11 mouse cellular contexts compared by ENCODE assay signal in genomic region chr17:6202389-6203110, GRCm38 (mm10). TPM values are rescaled to one million over a fixed set of nuclear protein-coding genes. Genes with fewer than 3 reads are reported as not detected.
DNase-seq lines count a peak whose midpoint lies in the region; ATAC-seq and TF ChIP-seq lines count a peak whose summit lies in the region.
"Had no signal": no experiment of that assay in that cellular context is flagged by ENCODE, and none has a peak within 500 bp of the region (broad histone marks: within the 10 kb centered on the region; RNA-seq: fewer than 3 reads in every experiment).

No protein-coding gene starts in this region.

- H3K27me3 ChIP-seq in heart, embryonic 10.5 days (ENCODE audit: insufficient read depth, poor library complexity, severe bottlenecking): no peaks in the 10 kb centered on the region
- H3K27me3 ChIP-seq in C2C12 (ENCODE audit: control insufficient read depth, insufficient read depth, insufficient read length): no peaks in the 10 kb centered on the region
- no peaks in the 10 kb centered on the region for H3K27me3 ChIP-seq in intestine, postnatal 0 days (replicated peaks; ENCODE audit: control insufficient read depth, insufficient read depth, low read length)
- no peaks in the 10 kb centered on the region for H3K27me3 ChIP-seq in midbrain, embryonic 15.5 days (replicated peaks)

- intact Hi-C loops in heart, postnatal 36 days (cut with DNase I): no loop called here

- peaks cover 48% of the 10 kb centered on the region for H3K36me3 ChIP-seq in heart, embryonic 10.5 days
- peaks cover 56% of the 10 kb centered on the region for H3K36me3 ChIP-seq in C2C12 (ENCODE audit: control insufficient read depth, insufficient read depth)
- peaks cover 28% of the 10 kb centered on the region for H3K36me3 ChIP-seq in intestine, postnatal 0 days (ENCODE audit: control insufficient read depth, insufficient read depth)
- H3K36me3 ChIP-seq in midbrain, embryonic 15.5 days (replicated peaks): peaks cover 18% of the 10 kb centered on the region; the same call in 1 of the 2 replicates

- H3K4me3 ChIP-seq in heart, embryonic 10.5 days: no peak overlapping the region
- H3K4me3 ChIP-seq in C2C12 (ENCODE audit: insufficient read depth, poor library complexity, severe bottlenecking): no peak overlapping the region
- no peak overlapping the region for H3K4me3 ChIP-seq in intestine, postnatal 0 days (ENCODE audit: low read depth, low read length)
- H3K4me3 ChIP-seq in midbrain, embryonic 15.5 days: no peak overlapping the region

- H3K27ac ChIP-seq in heart, embryonic 10.5 days: peak overlapping the region; percentile 56; the same call in 1 of the 2 replicates
- no peak overlapping the region for H3K27ac ChIP-seq in intestine, postnatal 0 days (ENCODE audit: low read depth, low read length)
- H3K27ac ChIP-seq in midbrain, embryonic 15.5 days: no peak overlapping the region

- no peak overlapping the region for H3K4me2 ChIP-seq in intestine, postnatal 0 days (replicated peaks; ENCODE audit: low read depth)
- H3K4me2 ChIP-seq in midbrain, embryonic 15.5 days: no peak overlapping the region

- no peak for DNase-seq in heart, embryonic 10.5 days (ENCODE audit: low spot score)
- DNase-seq in heart, postnatal 36 days: no peak
- DNase-seq in frontal cortex, adult 2 months (ENCODE audit: extremely low spot score in 1 of 2, low spot score in 1 of 2): peak; percentile 70 to 78
- no peak for DNase-seq in B cell, adult 2 months
- DNase-seq: kidney, postnatal 4 days; lung, postnatal 14 days; thymus, postnatal 14 days had no signal

- H3K79me2 ChIP-seq in C2C12 (ENCODE audit: control insufficient read depth, insufficient read depth): no peaks in the 10 kb centered on the region

- H3ac ChIP-seq in C2C12 (ENCODE audit: control insufficient read depth, insufficient read length, low read depth): no peak overlapping the region

- no peaks in the 10 kb centered on the region for H3K79me3 ChIP-seq in C2C12 (ENCODE audit: low read depth)

- H3K4me1 ChIP-seq in heart, embryonic 10.5 days: peaks cover 15% of the 10 kb centered on the region; the same call in 1 of the 2 replicates
- H3K4me1 ChIP-seq in intestine, postnatal 0 days (replicated peaks; ENCODE audit: control insufficient read depth, insufficient read depth, low read length): no peaks in the 10 kb centered on the region
- H3K4me1 ChIP-seq in midbrain, embryonic 15.5 days: no peaks in the 10 kb centered on the region

- H3K9me3 ChIP-seq in heart, embryonic 10.5 days: no peaks in the 10 kb centered on the region
- H3K9me3 ChIP-seq in intestine, postnatal 0 days (ENCODE audit: control insufficient read depth): no peaks in the 10 kb centered on the region
- no peaks in the 10 kb centered on the region for H3K9me3 ChIP-seq in midbrain, embryonic 15.5 days

- no peak overlapping the region for H3K9ac ChIP-seq in intestine, postnatal 0 days (ENCODE audit: low read depth, low read length)
- no peak overlapping the region for H3K9ac ChIP-seq in midbrain, embryonic 15.5 days

- no peak for TF ChIP-seq CTCF in C2C12 (IDR thresholded peaks at IDR 0.05; ENCODE audit: control insufficient read depth, insufficient read depth, insufficient read length)
- no peak for TF ChIP-seq CTCF in intestine, postnatal 0 days (IDR thresholded peaks at IDR 0.05; ENCODE audit: low read depth)

- 75% methylated on average over 14 of the region's 14 CpGs for WGBS in heart, embryonic 10.5 days
- 81% methylated on average over 14 of the region's 14 CpGs for WGBS in intestine, postnatal 0 days
- 85% methylated on average over 14 of the region's 14 CpGs for WGBS in midbrain, embryonic 15.5 days

- ATAC-seq in megakaryocyte progenitor cell, adult 5-6 weeks (replicated peaks; ENCODE audit: poor library complexity): peak; percentile 69
- no peak for ATAC-seq in intestine, postnatal 0 days
- ATAC-seq in midbrain, embryonic 15.5 days (replicated peaks): no peak

TF ChIP-seq in C2C12, 6 proteins besides CTCF, POLR2A, EP300 and RAD21:
- TF ChIP-seq FOSL1 (IDR thresholded peaks at IDR 0.05; ENCODE audit: insufficient read depth, low read length, poor library complexity, severe bottlenecking) (no peak), MYOD1 (IDR thresholded peaks at IDR 0.05; ENCODE audit: control insufficient read depth, insufficient read length, low read depth) (peak; percentile 98), USF1 (IDR thresholded peaks at IDR 0.05; ENCODE audit: low read depth) (peak; percentile 75)

RNA-seq across cellular contexts. Expression of gene Tmem181a, which starts 54.1 kb away (rescaled TPM):
- 18.1 and 23.0 TPM in 2 replicates for polyA plus RNA-seq in heart, embryonic 10.5 days (2016; fragmentation: Nextera tagmentation; extraction: Ambion mirVana)
- total RNA-seq in heart, postnatal 36 days (2021): 1 to 10 TPM; 8.9 to 9.7 TPM
- 7.1 TPM for polyA plus RNA-seq in C2C12 (2012; fragmentation: generic; extraction: Trizol)
- 64.6 and 65.0 TPM in 2 replicates for polyA plus RNA-seq in frontal cortex, adult 2 months (2012; rRNA removed)
- total RNA-seq in megakaryocyte progenitor cell, adult 5-6 weeks (2015): 4.4 and 8.0 TPM in 2 replicates
- 8.3 and 8.4 TPM in 2 replicates for total RNA-seq in megakaryocyte progenitor cell, adult 5-6 weeks (2017)
- 26.4 and 26.8 TPM in 2 replicates for polyA plus RNA-seq in intestine, postnatal 0 days (2015; fragmentation: Nextera tagmentation; extraction: Ambion mirVana)
- 51.9 and 57.8 TPM in 2 replicates for polyA plus RNA-seq in midbrain, embryonic 15.5 days (2015; fragmentation: Nextera tagmentation; extraction: Ambion mirVana)

Comparison
In these comparisons a context has a peak if more than half of its experiments do, and no peak if none do; other contexts are left out.
1. DNase-seq: peak in frontal cortex, adult 2 months (2 of 2); none in heart, embryonic 10.5 days (single experiment), heart, postnatal 36 days (0 of 2) and B cell, adult 2 months (0 of 2).